Mouse (Mus musculus): ENCODE measurements around the gene Eif4e1b. TPM values are rescaled to one million over a fixed set of nuclear protein-coding genes. Genes with fewer than 3 reads are reported as not detected.

The Eif4e1b gene
- polyA plus RNA-seq, 1 experiment from 2014 or later = not detected

DNA sequence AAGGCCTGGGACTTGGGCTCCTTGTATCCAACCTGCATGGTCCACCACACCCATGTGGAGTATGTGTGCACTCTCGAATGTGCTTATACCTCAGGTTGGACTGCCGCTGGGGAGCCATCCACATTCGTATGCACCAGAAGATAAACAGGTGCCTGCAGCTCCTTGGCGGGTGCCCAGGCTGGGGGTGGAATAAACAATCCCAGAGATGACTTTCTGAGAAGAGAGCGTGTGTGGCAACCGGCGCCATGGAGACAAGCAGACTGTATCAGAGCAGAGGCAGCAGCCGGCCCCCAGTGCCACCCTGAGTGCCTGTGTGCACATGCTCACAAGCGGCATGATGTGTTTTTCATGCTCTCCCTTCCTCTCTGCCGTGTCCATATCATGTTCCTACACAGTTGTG, 31.1 kb upstream of the Eif4e1b start:
- ChIA-PET POLR2A (no interaction called here), CTCF (no interaction called here)
- TF ChIP-seq CTCF (IDR thresholded peaks at IDR 0.05) = no peak
- DNase-seq (ENCODE audit: low read depth, low spot score) = no peak
- H3K27me3 ChIP-seq = peaks cover 16% of the 10 kb centered on the region
- in situ Hi-C loops (cut with MboI; ENCODE audit: low pct_unique_long_range_greater_than_20kb) = no loop called here
- ATAC-seq = no peak

DNA sequence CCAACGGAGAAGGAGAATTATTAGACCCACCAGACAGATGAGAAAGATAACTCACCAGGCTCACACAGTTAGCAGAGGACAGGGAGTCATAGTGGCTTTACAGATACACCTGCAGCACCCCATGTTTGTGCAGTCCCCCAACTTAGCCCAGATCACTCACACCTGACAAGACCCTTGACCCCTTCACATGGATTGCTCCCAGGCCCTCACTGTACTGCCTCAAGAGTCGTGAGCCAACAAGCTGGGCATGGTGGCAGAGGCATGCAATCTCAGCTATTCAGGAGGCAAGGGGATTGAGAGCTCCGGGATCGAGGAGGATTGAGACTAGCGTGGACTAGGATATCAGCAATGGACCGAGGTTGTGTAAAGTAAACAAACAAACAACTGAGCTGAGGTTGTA, 30.1 kb upstream of the Eif4e1b start:
- no peak for ATAC-seq
- no peak for TF ChIP-seq CTCF (IDR thresholded peaks at IDR 0.05)
- DNase-seq (ENCODE audit: low read depth, low spot score) = no peak
- POLR2A ChIA-PET = no interaction called here
- in situ Hi-C loops (cut with MboI; ENCODE audit: low pct_unique_long_range_greater_than_20kb) = no loop called here
- CTCF ChIA-PET = no interaction called here
- H3K27me3 ChIP-seq = peaks cover 11% of the 10 kb centered on the region

DNA sequence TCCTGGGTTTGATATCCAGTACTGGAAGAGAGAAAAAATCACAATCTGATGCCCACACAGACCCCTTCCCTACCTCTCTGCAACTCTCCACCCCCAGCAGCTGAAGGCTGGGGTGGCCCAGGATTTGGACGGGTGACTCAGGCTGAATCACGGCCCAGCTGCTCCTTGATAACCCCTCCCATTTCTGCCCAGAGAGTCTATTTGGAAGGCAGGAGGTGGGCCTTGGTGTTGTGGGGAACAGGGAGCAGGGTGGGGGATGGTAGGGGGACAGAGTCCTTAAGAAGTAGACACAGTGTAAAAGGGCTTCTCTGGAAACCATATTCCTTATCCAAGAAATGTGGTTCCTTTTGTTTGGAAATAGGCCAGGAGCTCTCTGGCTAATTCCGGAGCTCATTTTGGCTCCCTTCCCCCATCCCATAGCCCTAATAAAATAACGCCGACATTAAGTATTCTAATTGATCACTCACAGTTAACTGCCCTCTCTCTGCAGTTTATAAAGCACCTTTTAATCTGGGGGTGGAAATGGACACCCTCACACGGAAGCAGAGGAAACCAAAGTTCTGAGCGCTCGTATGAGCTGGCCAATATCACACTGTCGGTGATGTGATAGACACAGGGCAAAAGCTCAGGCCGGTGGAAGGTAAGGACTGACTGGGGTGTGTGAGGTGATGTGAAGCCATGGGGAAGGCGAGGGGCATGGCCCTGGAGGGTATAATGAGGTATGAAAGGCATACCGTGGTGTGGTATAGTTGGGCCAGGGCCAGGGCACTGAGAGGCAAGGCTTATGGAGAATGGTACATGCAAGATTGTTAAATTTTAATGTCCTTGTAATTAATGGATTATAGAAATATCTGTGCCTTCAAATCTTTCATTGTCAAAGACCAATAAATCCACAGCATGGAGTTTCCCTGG, 29.4 kb upstream of the Eif4e1b start:
- ATAC-seq (no peak), DNase-seq (ENCODE audit: low read depth, low spot score) (no peak)
- peaks cover 12% of the 10 kb centered on the region for H3K27me3 ChIP-seq
- CTCF ChIA-PET = no interaction called here
- TF ChIP-seq CTCF (IDR thresholded peaks at IDR 0.05) = no peak
- in situ Hi-C loops (cut with MboI; ENCODE audit: low pct_unique_long_range_greater_than_20kb) = no loop called here
- POLR2A ChIA-PET = no interaction called here

DNA sequence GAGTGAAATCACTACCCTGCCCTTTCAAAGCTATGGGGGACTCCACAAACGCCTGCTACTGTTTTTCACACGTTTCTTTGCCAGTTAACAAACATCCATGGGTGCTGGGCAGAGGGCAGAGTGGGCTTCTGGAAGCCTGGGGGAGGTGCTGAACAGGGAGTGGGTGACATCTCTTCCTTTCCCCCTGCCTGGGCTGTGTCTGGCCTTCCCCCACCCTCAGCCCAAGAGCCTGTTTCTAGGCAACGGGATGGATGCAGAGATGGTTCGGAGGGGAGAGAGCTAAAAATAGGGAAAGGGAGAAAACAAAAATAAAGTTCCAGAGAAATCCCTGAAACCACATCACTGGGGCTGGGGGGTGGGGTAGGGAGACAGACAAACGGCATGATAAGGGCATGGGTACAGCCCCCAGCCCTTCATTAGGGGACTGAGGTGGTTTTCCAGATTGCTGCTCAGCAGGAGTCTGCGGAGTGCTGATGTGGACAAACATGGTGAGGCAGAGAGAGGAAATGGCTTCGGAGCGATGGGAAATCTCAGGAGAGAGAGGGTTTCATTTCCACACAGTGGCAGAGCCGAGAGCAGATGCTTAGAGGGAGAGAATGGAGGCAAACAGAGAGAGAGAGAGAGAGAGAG, 28.5 kb upstream of the Eif4e1b start:
- H3K27me3 ChIP-seq = peaks cover 19% of the 10 kb centered on the region
- CTCF ChIA-PET = no interaction called here
- in situ Hi-C loops (cut with MboI; ENCODE audit: low pct_unique_long_range_greater_than_20kb) = no loop called here

DNA sequence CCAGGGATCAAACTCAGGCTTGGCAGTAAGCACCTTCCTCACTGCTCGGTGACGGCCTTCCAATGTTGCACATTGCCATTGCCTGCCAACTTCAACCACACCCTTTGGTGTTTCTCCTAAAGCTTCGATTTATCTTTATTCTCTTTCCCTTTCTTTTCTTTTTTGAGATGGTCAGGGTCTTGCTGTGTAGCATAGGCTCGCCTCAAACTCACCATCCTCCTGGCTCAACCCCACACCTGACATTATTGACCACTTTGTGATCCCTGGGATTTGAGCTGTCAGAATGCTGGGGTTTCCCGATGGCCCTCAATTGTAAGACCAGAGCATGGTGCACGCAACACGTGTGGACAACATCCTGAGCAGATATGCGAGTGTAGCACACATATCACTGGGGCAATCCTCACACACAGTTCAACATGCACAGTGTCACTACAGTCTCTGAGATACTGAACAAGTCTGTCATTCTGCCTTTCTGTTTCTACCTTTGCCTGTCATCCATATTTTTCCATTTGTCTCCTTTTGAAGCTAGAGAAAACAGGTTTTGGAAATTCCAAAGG, 27.6 kb upstream of the Eif4e1b start:
- no peak for TF ChIP-seq CTCF (IDR thresholded peaks at IDR 0.05)
- no peak for DNase-seq (ENCODE audit: low read depth, low spot score)
- ATAC-seq = no peak
- CTCF ChIA-PET = no interaction called here
- POLR2A ChIA-PET = interaction anchor here (1.5 kb wide), 1 partner anchor 9 kb away, joined by 3 read pairs; no protein-coding TSS in a partner anchor
- in situ Hi-C loops (cut with MboI; ENCODE audit: low pct_unique_long_range_greater_than_20kb) = no loop called here
- peaks cover 19% of the 10 kb centered on the region for H3K27me3 ChIP-seq

More for the DNA sequence above, 28.5 kb upstream of the Eif4e1b start:
- TF ChIP-seq CTCF (IDR thresholded peaks at IDR 0.05) = no peak
- ATAC-seq (no peak), DNase-seq (ENCODE audit: low read depth, low spot score) (no peak)
- POLR2A ChIA-PET = interaction anchor here (1.5 kb wide), 1 partner anchor 10 kb away, joined by 3 read pairs; no protein-coding TSS in a partner anchor

DNA sequence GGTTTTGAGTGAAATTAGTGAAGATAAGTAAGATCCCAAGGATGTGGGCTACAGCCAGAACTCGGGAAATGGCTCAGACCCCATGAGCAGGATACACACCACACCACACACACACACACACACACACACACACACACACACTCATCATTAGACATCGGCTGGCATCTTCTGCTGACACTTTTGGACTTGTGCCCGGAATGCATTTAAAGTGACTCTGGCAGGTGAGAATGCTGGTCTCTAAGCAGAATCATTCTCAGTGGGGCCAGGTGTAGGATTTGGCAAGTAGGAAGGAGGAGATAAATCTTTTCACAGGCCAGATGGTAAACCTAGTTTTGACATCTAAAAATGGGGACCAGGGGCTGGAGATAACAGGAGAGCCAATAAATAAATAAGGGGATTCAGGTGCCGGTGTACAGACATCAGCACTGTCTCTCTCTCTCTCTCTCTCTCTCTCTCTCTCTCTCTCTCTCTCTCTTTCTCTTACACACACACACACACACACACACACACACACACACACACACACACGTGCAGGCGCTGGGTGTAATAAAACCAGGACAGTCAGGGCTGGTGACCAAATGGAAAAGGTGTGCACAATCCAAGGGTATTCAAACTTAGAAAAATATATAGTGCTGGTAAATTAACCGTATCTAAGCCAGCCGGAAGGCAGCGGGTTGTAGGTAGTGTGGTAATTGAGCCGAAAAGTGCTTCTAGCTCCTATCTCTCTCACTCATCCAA, 26.5 kb upstream of the Eif4e1b start:
- ChIA-PET CTCF (no interaction called here), POLR2A (interaction anchor here (0.6 kb wide), 1 partner anchor 140 kb away, joined by 4 read pairs; no protein-coding TSS in a partner anchor)
- DNase-seq (ENCODE audit: low read depth, low spot score) (no peak), ATAC-seq (no peak)
- no peak for TF ChIP-seq CTCF (IDR thresholded peaks at IDR 0.05)
- in situ Hi-C loops (cut with MboI; ENCODE audit: low pct_unique_long_range_greater_than_20kb) = no loop called here
- peaks cover 24% of the 10 kb centered on the region for H3K27me3 ChIP-seq

DNA sequence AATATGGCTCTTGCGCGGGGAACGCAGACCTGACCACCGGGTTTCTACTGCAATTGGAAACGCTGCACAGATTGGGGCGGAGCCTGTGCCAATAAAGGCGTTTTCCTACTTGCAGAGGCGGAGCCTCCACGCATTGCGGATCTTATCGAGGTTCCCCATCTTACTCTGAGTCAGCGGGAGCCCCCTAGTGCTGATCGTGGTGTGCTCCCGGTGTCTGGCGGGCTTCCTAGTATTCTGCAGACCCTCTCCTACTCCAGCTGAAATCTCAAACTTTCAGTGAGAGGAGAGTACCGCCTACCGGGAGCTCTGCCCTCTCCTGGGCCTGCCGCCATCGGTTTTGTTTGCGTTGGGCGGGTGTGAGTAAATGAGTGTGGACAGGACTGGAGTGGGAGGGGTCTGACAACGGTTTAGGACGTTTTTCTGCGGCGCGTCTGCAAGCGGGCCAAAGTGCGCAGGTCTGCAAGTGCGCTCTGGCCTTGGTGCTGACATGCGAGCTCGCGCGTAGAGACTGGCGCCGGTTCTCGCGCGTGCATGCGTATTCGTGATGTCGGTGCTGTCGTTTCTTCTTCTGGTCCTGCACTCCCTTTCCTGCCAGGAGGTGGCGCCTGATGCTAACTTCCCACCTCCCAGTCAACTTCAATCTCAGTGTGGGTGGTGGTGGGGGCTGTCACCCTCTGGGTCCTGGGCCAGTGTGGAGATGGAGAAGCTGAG, 25.6 kb upstream of the Eif4e1b start:
- ChIA-PET CTCF (no interaction called here), POLR2A (interaction anchor here (0.6 kb wide), 1 partner anchor 139 kb away, joined by 4 read pairs; no protein-coding TSS in a partner anchor)
- peak; percentile 52 for ATAC-seq
- peak; percentile 10 for DNase-seq (ENCODE audit: low read depth, low spot score)
- TF ChIP-seq CTCF (IDR thresholded peaks at IDR 0.05) = no peak
- H3K27me3 ChIP-seq = peaks cover 19% of the 10 kb centered on the region
- in situ Hi-C loops (cut with MboI; ENCODE audit: low pct_unique_long_range_greater_than_20kb) = no loop called here

DNA sequence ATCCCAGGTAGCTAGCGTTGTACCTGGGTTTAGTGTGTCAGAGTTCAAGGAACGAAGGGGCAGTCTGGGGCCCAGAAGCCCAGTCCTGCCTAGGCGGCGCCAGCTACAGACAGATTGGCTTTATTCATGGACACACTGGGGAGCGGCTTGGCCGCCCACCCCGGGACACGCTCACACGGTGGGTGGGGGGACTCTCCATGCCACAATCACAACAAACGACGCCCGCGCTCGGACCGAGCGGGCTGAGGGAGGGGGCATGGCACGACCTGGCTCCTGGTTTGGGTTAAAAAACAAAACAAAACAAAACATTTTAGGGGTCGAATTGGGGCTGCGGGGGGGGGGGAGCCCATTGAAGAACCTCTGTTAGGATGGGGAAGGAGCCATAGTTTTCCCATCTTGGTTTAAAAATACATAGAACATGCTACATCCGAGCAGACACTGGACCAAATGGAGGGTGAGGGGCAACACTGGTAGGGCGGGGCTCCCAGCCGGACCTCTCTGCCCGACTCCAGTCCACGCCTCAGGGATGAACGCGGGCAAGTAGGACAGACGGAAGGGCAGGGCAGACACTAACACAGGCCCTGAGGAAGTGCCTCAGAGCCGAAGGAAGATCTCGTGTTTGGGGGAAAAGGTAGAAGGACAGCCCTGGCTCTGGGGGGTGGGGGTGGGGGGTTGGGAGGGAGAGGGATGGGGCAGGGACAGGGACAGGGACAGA, 24.9 kb upstream of the Eif4e1b start:
- ATAC-seq (no peak), DNase-seq (ENCODE audit: low read depth, low spot score) (no peak)
- POLR2A ChIA-PET = no interaction called here
- H3K27me3 ChIP-seq = peaks cover 20% of the 10 kb centered on the region
- no peak for TF ChIP-seq CTCF (IDR thresholded peaks at IDR 0.05)
- CTCF ChIA-PET = no interaction called here
- in situ Hi-C loops (cut with MboI; ENCODE audit: low pct_unique_long_range_greater_than_20kb) = no loop called here

DNA sequence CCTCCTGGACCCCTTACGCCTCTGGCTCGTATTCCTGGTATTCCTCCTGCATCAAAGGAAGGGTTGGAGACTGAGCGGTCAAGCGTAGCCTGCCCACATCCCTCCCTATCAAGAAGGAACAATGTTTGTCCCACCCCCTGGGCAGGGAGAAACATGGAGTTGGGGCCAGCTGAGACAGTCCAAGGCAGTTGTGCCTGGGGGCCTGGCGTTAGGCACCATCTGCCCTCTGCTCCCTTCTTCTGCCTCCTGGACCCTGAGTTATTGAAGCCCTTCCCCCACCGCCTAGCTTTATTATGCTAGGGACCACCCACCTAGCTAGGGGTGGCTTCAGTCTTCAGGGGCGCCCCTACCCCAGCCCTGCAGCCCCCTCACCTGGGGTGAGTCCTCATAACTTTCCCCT, 24.3 kb upstream of the Eif4e1b start:
- TF ChIP-seq CTCF (IDR thresholded peaks at IDR 0.05) = no peak
- POLR2A ChIA-PET = no interaction called here
- no peak for DNase-seq (ENCODE audit: low read depth, low spot score)
- H3K27me3 ChIP-seq = peaks cover 25% of the 10 kb centered on the region
- no peak for ATAC-seq
- CTCF ChIA-PET = no interaction called here
- in situ Hi-C loops (cut with MboI; ENCODE audit: low pct_unique_long_range_greater_than_20kb) = no loop called here

Measured in Patski (cell line).